Mouse (Mus musculus): ENCODE measurements around the gene Ago1. TPM values are rescaled to one million over a fixed set of nuclear protein-coding genes. Genes with fewer than 3 reads are reported as not detected.

Ago1 gene
- polyA plus RNA-seq, 1 experiment from 2014 or later = 22.1 TPM

DNA sequence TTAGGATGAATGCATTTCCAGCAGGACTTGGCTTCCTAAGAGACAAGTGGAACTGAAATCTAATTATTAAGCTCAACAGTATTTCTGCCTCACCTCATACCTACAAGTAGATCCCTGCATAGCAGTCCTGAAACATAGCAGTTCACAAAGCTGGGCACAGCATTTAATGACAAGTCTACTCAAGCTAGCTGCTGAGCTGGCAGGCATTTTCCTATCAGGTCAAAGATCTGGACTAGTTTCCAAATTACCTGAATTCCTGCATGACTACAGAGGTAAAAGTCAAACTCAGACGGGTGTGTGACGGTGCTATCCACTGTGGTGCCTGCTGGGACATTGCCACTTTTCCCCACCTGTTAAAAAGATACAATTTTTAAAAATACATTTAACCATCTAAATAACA, 28.6 kb upstream of the Ago1 start:
- Histone ChIP-seq H3K4me2 (ENCODE audit: low read length) (no peak overlapping the region), H3K4me3 (ENCODE audit: low read depth, low read length) (no peak overlapping the region), H3K9me3 (replicated peaks; ENCODE audit: control insufficient read depth, low read length) (no peaks in the 10 kb centered on the region), H3K27me3 (replicated peaks; ENCODE audit: control insufficient read depth, insufficient read depth, low read length) (no peaks in the 10 kb centered on the region), H3K36me3 (ENCODE audit: control insufficient read depth, insufficient read depth, low read length) (peaks cover 35% of the 10 kb centered on the region), H3K27ac (ENCODE audit: low read depth, low read length) (no peak overlapping the region), H3K4me1 (ENCODE audit: control insufficient read depth, insufficient read depth, low read length) (no peaks in the 10 kb centered on the region), H3K9ac (ENCODE audit: low read length) (no peak overlapping the region)
- 89% methylated on average over 2 of the region's 2 CpGs for WGBS
- no peak for ATAC-seq
- DNase-seq (ENCODE audit: low spot score) = no peak

DNA sequence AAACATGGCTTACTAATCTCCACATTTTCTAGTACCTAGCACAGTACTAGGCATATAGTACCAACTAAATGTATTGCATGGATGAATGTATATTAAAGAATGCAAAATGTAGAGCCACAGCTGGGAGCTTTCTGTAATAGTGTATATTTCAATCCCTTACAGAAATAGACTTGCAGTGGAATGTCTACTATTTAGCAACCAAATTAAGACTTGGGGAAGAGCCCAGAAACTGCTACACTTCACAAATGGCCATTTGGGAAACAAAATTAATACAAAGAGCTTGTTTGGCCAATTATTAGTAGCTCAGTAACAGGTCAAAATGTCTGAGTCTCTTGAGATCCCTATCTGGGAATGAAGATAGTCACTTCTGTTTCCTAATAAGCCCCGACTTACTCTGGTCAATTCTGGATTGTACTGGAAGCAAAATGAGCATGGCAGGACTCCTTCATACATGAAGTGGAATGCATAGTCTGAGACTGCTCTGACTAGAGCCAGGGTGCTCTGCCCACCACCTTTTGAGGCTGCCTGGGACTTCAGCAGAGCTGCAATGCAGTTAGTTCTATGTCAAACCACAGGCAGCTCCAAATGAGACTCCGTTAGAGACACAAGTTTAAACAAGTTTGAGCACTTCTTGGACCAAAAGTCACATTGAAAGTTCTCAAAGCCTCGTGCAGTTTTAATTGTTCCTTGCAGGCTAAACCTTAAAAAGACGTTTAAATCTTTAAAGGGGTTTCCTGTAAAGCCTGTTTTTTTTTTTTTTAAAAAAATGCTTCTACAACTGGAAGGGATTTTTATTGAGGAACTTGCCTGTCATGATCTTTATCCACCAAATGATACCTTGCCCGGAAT, 27.8 kb upstream of the Ago1 start:
- 84% methylated on average over 5 of the region's 5 CpGs for WGBS
- Histone ChIP-seq H3K36me3 (ENCODE audit: control insufficient read depth, insufficient read depth, low read length) (peaks cover 36% of the 10 kb centered on the region), H3K9me3 (replicated peaks; ENCODE audit: control insufficient read depth, low read length) (no peaks in the 10 kb centered on the region), H3K4me1 (ENCODE audit: control insufficient read depth, insufficient read depth, low read length) (no peaks in the 10 kb centered on the region), H3K27ac (ENCODE audit: low read depth, low read length) (no peak overlapping the region), H3K9ac (ENCODE audit: low read length) (no peak overlapping the region), H3K4me2 (ENCODE audit: low read length) (no peak overlapping the region), H3K4me3 (ENCODE audit: low read depth, low read length) (no peak overlapping the region), H3K27me3 (replicated peaks; ENCODE audit: control insufficient read depth, insufficient read depth, low read length) (no peaks in the 10 kb centered on the region)
- ATAC-seq = no peak
- DNase-seq (ENCODE audit: low spot score) = no peak

DNA sequence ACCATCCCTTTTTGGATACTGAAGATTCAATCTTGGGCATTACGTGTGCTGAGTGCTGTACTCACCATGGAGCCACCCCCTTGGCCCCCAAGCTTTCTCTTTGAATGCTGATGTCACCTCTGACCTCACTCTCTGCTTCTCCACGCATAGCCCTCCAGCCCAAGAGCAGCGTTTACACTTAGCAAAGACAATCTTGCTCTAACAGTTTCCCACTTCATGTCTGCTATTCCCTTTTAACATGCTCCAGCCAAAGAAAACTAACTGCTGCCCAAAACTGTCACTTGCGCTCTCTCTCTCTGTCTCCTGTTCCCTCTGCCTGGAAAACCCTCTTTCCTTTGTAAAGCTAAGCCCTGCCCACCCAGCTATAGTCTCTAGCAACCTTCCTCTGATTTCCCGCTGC, 27.1 kb upstream of the Ago1 start:
- H3K9ac ChIP-seq (ENCODE audit: low read length) = no peak overlapping the region
- ATAC-seq (no peak), DNase-seq (ENCODE audit: low spot score) (no peak)
- H3K27ac ChIP-seq (ENCODE audit: low read depth, low read length) = no peak overlapping the region
- H3K4me2 ChIP-seq (ENCODE audit: low read length) = no peak overlapping the region
- H3K4me1 ChIP-seq (ENCODE audit: control insufficient read depth, insufficient read depth, low read length) = no peaks in the 10 kb centered on the region
- H3K27me3 ChIP-seq (replicated peaks; ENCODE audit: control insufficient read depth, insufficient read depth, low read length) = no peaks in the 10 kb centered on the region
- no peaks in the 10 kb centered on the region for H3K9me3 ChIP-seq (replicated peaks; ENCODE audit: control insufficient read depth, low read length)
- no peak overlapping the region for H3K4me3 ChIP-seq (ENCODE audit: low read depth, low read length)
- H3K36me3 ChIP-seq (ENCODE audit: control insufficient read depth, insufficient read depth, low read length) = peaks cover 43% of the 10 kb centered on the region
- WGBS = 72% methylated on average over 5 of the region's 5 CpGs

DNA sequence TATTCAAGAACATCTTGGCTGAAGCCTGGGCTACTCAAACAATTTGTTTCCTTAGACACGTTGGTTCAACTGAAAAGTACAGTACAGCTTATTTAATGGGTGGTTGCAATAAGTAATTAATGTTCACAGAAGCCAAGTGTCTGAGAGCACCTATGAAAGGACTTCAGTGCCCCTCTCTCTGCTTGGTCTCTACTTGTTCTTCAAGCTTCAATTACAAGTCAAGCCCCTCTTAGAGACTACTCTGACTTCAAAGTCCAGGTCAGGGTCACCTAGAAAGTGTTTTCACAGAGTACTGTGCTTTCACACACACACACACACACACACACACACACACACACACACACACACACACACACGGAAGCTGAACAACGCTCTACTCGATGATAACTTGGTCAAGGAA, 25.0 kb upstream of the Ago1 start:
- no peaks in the 10 kb centered on the region for H3K27me3 ChIP-seq (replicated peaks; ENCODE audit: control insufficient read depth, insufficient read depth, low read length)
- DNase-seq (ENCODE audit: low spot score) = no peak
- H3K27ac ChIP-seq (ENCODE audit: low read depth, low read length) = no peak overlapping the region
- no peaks in the 10 kb centered on the region for H3K9me3 ChIP-seq (replicated peaks; ENCODE audit: control insufficient read depth, low read length)
- no peak overlapping the region for H3K4me2 ChIP-seq (ENCODE audit: low read length)
- H3K4me3 ChIP-seq (ENCODE audit: low read depth, low read length) = no peak overlapping the region
- peaks cover 43% of the 10 kb centered on the region for H3K36me3 ChIP-seq (ENCODE audit: control insufficient read depth, insufficient read depth, low read length)
- WGBS = 95% methylated on average over 4 of the region's 4 CpGs
- no peak overlapping the region for H3K9ac ChIP-seq (ENCODE audit: low read length)
- no peak for ATAC-seq
- H3K4me1 ChIP-seq (ENCODE audit: control insufficient read depth, insufficient read depth, low read length) = no peaks in the 10 kb centered on the region

DNA sequence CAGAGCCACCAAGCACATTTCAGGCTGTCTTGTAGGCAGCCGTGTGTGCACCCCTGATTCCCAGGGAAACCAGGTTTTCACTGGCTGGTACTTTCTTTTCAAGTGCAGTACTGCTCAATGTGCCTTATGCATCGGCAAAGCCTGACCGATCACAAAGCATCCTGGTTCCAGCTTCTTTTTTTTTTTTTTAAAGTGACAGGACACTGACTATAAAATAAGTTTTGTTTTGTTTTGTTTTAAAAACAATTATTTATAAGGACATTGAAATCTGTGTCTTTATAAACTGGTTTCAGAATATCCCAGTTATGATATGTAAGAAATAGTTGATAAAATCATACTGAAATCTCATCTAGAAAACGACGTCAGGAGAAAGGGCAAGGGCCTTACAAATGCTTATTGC, 23.6 kb upstream of the Ago1 start:
- no peaks in the 10 kb centered on the region for H3K9me3 ChIP-seq (replicated peaks; ENCODE audit: control insufficient read depth, low read length)
- no peak for ATAC-seq
- no peaks in the 10 kb centered on the region for H3K4me1 ChIP-seq (ENCODE audit: control insufficient read depth, insufficient read depth, low read length)
- H3K27ac ChIP-seq (ENCODE audit: low read depth, low read length) = no peak overlapping the region
- no peak overlapping the region for H3K9ac ChIP-seq (ENCODE audit: low read length)
- H3K4me3 ChIP-seq (ENCODE audit: low read depth, low read length) = no peak overlapping the region
- no peak for DNase-seq (ENCODE audit: low spot score)
- H3K36me3 ChIP-seq (ENCODE audit: control insufficient read depth, insufficient read depth, low read length) = peaks cover 39% of the 10 kb centered on the region
- 43% methylated on average over 5 of the region's 5 CpGs for WGBS
- no peaks in the 10 kb centered on the region for H3K27me3 ChIP-seq (replicated peaks; ENCODE audit: control insufficient read depth, insufficient read depth, low read length)
- no peak overlapping the region for H3K4me2 ChIP-seq (ENCODE audit: low read length)

DNA sequence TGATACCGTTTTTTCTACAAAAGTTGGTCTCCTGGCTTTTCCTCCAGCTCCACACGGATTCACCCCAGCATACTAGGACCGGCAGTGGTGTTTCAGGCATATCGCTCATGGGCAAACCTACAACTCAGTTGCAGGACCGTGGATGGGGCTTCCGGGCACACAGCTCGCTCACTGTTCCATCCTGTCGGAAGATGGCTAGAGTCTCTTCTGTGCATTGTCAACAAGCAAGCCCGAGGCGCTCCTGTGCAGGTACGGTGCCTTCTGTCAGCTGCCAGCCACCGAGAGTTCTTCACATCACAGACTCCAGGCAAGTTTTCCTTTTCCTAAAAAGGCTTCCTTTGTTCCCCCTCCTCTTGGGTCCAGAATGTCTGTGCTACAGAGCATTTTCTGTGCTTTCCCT, 22.3 kb upstream of the Ago1 start:
- Histone ChIP-seq H3K27ac (ENCODE audit: low read depth, low read length) (no peak overlapping the region), H3K27me3 (replicated peaks; ENCODE audit: control insufficient read depth, insufficient read depth, low read length) (no peaks in the 10 kb centered on the region), H3K36me3 (ENCODE audit: control insufficient read depth, insufficient read depth, low read length) (peaks cover 27% of the 10 kb centered on the region), H3K9ac (ENCODE audit: low read length) (no peak overlapping the region), H3K4me3 (ENCODE audit: low read depth, low read length) (no peak overlapping the region), H3K4me1 (ENCODE audit: control insufficient read depth, insufficient read depth, low read length) (no peaks in the 10 kb centered on the region), H3K9me3 (replicated peaks; ENCODE audit: control insufficient read depth, low read length) (no peaks in the 10 kb centered on the region), H3K4me2 (ENCODE audit: low read length) (no peak overlapping the region)
- ATAC-seq = no peak
- no peak for DNase-seq (ENCODE audit: low spot score)
- 84% methylated on average over 12 of the region's 12 CpGs for WGBS

DNA sequence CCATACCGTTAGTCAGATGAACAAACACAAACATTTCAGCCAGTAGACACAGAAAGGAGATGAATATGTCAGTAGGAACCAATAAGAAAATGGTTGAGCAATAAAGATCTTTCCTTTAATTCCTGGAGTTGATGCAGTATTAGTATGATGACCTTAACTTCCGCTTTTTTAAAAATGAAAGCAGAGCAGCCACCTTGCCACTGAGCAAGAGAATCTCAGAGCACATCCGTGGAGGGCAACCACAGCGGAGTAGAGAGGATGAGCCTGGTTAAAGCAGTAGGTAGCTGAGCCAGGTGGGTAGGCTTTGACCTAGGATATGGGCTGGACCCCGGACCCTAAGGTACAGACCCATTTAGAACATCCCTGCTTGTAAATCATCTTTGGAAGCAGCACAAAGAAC, 21.4 kb upstream of the Ago1 start:
- ATAC-seq (no peak), DNase-seq (ENCODE audit: low spot score) (no peak)
- Histone ChIP-seq H3K36me3 (ENCODE audit: control insufficient read depth, insufficient read depth, low read length) (peaks cover 19% of the 10 kb centered on the region), H3K4me3 (ENCODE audit: low read depth, low read length) (no peak overlapping the region), H3K9me3 (replicated peaks; ENCODE audit: control insufficient read depth, low read length) (no peaks in the 10 kb centered on the region), H3K27me3 (replicated peaks; ENCODE audit: control insufficient read depth, insufficient read depth, low read length) (no peaks in the 10 kb centered on the region), H3K27ac (ENCODE audit: low read depth, low read length) (no peak overlapping the region), H3K9ac (ENCODE audit: low read length) (no peak overlapping the region), H3K4me2 (ENCODE audit: low read length) (no peak overlapping the region), H3K4me1 (ENCODE audit: control insufficient read depth, insufficient read depth, low read length) (no peaks in the 10 kb centered on the region)
- WGBS = 89% methylated on average over 5 of the region's 5 CpGs

DNA sequence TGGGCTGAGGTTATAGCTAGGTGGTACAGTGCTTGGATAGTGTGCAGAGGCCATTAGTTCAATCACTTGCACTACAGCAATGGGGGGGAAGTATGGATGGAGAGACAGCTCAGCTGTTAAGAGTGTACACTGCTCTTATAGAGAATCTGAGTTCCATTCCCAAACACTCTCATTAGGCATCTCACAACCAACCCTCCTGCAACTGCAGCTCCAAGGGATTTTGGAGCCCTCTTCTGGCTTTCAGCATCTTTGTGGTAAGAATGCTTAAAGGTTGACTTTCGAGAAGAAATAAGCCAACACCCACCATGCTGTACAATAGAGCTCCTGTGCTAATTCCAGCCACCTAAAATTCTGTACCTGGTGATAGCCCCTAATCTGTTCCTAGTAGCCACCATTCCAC, 17.8 kb upstream of the Ago1 start:
- no peak for DNase-seq (ENCODE audit: low spot score)
- no peaks in the 10 kb centered on the region for H3K27me3 ChIP-seq (replicated peaks; ENCODE audit: control insufficient read depth, insufficient read depth, low read length)

DNA sequence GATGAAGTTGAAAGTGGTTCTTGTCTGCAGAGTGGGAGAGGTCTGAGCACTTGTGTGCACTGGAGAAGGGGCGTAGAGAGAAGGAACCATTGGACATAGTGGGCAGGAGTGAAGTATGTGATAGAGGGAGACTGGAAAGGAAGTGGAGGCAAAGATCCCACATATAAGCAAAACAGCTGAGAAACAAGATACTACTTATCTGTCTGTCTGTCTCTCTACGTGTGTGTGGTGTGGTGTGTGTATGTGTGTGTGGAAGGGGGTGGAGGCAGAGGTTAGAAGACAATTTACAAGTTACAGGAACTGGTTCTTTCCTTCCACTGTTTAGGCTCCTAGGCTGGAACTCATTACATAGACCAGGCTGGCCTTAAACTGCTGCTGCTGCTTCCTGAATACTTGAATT, 16.7 kb upstream of the Ago1 start:
- no peak overlapping the region for H3K4me3 ChIP-seq (ENCODE audit: low read depth, low read length)
- H3K36me3 ChIP-seq (ENCODE audit: control insufficient read depth, insufficient read depth, low read length) = no peaks in the 10 kb centered on the region
- H3K27ac ChIP-seq (ENCODE audit: low read depth, low read length) = no peak overlapping the region
- no peak overlapping the region for H3K9ac ChIP-seq (ENCODE audit: low read length)
- no peak for ATAC-seq
- 82% methylated on average over 2 of the region's 2 CpGs for WGBS
- no peaks in the 10 kb centered on the region for H3K4me1 ChIP-seq (ENCODE audit: control insufficient read depth, insufficient read depth, low read length)
- H3K27me3 ChIP-seq (replicated peaks; ENCODE audit: control insufficient read depth, insufficient read depth, low read length) = no peaks in the 10 kb centered on the region
- H3K9me3 ChIP-seq (replicated peaks; ENCODE audit: control insufficient read depth, low read length) = no peaks in the 10 kb centered on the region
- DNase-seq (ENCODE audit: low spot score) = no peak
- no peak overlapping the region for H3K4me2 ChIP-seq (ENCODE audit: low read length)

More for the DNA sequence above, 17.8 kb upstream of the Ago1 start:
- WGBS = 66% methylated on average over 1 of the region's 1 CpGs
- H3K4me1 ChIP-seq (ENCODE audit: control insufficient read depth, insufficient read depth, low read length) = no peaks in the 10 kb centered on the region
- no peak for ATAC-seq
- 0 out of 2 replicates have a peak, but pooled peaks cover 7% of the 10 kb centered on the region for H3K36me3 ChIP-seq (ENCODE audit: control insufficient read depth, insufficient read depth, low read length)
- no peak overlapping the region for H3K4me3 ChIP-seq (ENCODE audit: low read depth, low read length)
- H3K27ac ChIP-seq (ENCODE audit: low read depth, low read length) = no peak overlapping the region
- H3K9ac ChIP-seq (ENCODE audit: low read length) = no peak overlapping the region
- no peaks in the 10 kb centered on the region for H3K9me3 ChIP-seq (replicated peaks; ENCODE audit: control insufficient read depth, low read length)
- no peak overlapping the region for H3K4me2 ChIP-seq (ENCODE audit: low read length)
